Mouse (Mus musculus): ENCODE results near the gene Ptger4. TPM values are rescaled to one million over a fixed set of nuclear protein-coding genes. Genes with fewer than 3 reads are reported as not detected.

Gene Ptger4
- 10 to 100 TPM; 84.8 to 90.2 TPM for total RNA-seq (2023)

DNA sequence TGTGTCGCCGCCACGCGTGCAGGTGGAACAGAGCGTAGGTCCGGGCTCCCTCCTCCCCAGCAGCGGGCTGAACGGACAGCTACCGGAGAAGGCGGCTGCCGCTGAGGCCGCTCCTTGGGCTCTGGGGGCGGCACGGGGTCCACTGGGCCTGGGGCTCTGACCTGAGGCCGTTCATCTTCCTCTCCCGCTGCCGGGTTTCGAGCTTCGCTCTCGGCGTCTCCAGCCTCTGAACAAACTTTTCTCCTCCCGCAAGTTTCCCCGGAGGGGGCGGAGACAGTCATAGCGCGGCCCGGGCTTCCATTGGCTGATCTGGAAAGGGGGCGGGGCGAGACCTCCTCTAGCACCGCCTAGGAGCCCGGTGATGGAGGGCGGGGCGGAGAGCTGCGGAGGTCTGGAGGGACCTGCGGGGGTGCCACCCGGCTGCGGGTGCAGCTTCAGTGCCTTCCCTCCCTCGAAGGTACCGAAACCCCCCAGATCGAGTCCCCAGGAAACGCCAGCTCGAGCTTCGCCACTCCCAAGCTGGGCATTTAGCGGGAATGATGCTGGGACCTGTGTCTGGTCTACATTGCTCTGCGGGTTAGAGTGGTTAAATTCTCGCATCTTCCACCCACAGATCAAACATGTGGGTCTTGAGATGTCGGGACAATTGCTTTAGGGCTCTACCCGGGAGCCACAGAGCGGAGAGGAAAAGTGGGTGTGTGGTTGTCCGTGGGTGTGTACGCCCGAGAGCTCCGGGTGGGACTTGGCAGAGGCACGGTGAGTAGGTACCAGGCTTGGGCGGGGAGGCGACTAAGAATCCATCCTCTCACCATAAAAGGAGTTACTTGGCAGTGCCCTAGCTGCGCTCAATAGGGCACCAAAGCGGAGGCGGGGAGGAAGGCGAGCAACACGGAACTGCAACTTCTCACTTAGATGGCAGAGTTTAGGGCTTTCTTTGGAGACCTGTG lies at the start of gene Ptger4:
Gene Ptger4, minus strand, starts transcription at position 229 of the 947 bp plus-strand sequence.

DNA sequence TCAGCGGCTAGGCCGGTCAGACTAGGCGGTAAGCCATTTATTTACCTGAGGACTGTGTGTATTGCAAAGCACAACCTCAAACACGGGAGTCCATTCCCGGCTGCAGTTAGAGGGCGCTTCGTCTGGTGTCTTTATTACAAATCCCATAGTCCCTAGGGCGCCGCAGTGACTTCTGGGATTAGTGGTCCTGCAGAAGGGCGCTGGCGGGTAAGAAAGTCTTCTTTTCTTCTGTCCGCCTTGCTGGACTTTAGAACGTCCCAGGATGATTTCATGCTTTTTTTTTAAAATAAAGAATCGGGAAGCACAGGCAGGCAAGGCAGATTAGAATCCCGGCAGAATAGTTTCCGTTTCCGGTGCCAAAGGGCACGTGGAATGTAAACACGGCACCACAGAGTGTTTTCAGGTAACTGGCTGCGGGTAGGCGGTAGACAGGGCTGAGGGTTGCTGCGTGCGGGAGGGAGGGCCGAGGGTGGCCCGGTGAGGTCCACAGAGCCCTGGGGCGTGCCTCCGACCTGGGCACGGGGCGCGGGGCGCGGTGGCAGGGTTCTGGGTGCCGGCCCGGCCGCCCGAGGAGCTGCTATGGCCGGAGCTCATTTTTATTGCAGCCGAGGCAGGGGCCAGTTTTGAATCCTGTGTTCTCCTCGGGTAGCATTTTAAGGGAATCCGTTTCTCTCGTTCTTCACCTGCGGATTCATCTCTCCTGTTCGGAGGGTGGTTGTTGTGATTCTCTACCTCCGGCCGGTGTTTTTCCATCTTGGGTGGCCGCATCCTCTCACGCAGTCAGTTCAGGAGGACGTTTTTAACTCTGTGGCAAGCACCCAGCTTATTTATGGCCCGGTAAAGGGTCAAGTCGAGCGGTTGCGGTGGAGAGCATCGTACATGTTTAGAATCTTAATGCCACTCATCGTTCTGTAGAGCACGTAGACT lies 58.4 kb downstream of the Ptger4 start, which contains the start of gene Ttc33:
Gene Ttc33, plus strand, starts transcription at position 160 of the 927 bp plus-strand sequence.

Other genes with a start within 250 kb of the Ptger4 start
- gene C7, start 180.4 kb downstream of the Ptger4 start, total RNA-seq (2023), result not detected
- 1 to 10 TPM; 5.9 to 8.6 TPM for gene Card6, start 135.6 kb downstream of the Ptger4 start, total RNA-seq (2023)
- 100 to 1,000 TPM; 608 to 621 TPM for gene Rpl37, start 127.5 kb downstream of the Ptger4 start, total RNA-seq (2023)
- gene Prkaa1, start 100.3 kb downstream of the Ptger4 start, total RNA-seq (2023), result 10 to 100 TPM; 20.8 to 22.1 TPM
- 10 to 100 TPM; 28.7 to 34.9 TPM for gene Ttc33, start 58.7 kb downstream of the Ptger4 start, total RNA-seq (2023)

Data from monocyte, adult 59 days (primary cell).